Mouse (Mus musculus) bone marrow, adult 2 months (tissue): ENCODE results near the gene Kcnmb3.

Source experiments
- CTCF ChIP-seq: fragments of 200-500 bp; IDR thresholded peaks from 2 replicates; pipeline ENCODE4 v1.5.1; 2011; ENCODE audit warnings: low read length, control low read depth; ENCODE audit not compliant: control insufficient read depth, insufficient read depth
- POLR2A ChIP-seq: fragments of 200-500 bp; IDR thresholded peaks from 2 replicates; pipeline ENCODE4 v1.6.1; 2011; ENCODE audit warnings: low read depth, mild to moderate bottlenecking, control low read depth, low read length, borderline replicate concordance; ENCODE audit not compliant: control insufficient read depth

DNA sequence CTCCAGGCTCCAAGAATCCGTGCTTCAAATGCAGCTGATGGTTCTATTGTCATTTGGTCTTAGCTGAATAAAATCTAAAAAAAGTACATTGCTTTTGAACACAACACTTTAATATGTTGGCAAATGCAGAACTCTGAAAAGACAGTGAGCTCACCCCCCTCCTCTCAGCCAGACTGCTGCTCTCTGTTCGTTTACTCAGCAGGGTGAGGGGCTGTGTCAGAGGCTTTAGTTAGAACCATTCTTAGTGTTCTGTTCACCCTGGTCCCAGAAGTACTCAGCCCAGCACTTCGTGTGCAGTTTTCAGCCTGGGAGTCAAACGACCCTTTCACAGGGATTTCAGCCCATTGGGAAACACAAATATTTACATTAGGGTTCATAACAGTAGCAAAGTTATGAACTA, 23.6 kb downstream of the Kcnmb3 start:
- TF ChIP-seq CTCF (no peak), POLR2A (no peak)
